Mouse (Mus musculus) mouse trophoblast stem cell (cell line): Measurements from ENCODE around the gene Bcl2a1a.
"Not testable (repeated sequence)": the region's sequence is repeated elsewhere in the genome, so short reads cannot be mapped to it uniquely, and the experiment has no call there.

Experiments
- in situ Hi-C, 2 experiments: fragments of 300-500 bp; cut with MseI, MboI; formaldehyde crosslinking; loops; 2 replicates in 1 of 2; 3 replicates in 1 of 2; pipeline ENCODE4 v1.15.1; 2025

Gene Bcl2a1a

GRCm38 (mm10) chr9:88956670-88957153 lies at the start of gene Bcl2a1a:
Gene Bcl2a1a, plus strand, starts transcription at chr9:88956900.
- in situ Hi-C loops = not testable (repeated sequence)

- in situ Hi-C loops = not testable (repeated sequence)
Observed at GRCm38 (mm10) chr9:88916576-88916975, 40.1 kb upstream of the Bcl2a1a start.

- in situ Hi-C loops = not testable (repeated sequence)
Observed at GRCm38 (mm10) chr9:88938312-88938711, 18.4 kb upstream of the Bcl2a1a start.

DNA sequence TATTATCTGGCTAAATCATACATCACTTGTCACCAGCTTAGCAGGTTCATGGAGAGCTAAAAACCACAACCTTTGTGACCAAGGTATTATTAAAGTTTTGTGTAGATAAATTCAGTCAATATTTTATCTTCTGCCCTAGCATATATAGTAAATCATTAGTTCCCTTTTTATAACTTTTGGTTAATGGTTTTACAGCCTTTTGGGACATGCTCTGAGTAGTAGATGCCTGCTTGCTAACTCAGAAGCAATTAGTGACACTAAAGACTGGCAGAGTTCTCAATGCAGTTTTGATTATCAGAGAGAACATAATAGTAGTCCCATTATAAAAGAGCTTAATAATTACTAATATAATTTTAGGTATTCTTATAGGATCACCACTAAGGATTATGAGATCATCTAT lies 5.2 kb upstream of the Bcl2a1a start:
- in situ Hi-C loops = not testable (repeated sequence)

DNA sequence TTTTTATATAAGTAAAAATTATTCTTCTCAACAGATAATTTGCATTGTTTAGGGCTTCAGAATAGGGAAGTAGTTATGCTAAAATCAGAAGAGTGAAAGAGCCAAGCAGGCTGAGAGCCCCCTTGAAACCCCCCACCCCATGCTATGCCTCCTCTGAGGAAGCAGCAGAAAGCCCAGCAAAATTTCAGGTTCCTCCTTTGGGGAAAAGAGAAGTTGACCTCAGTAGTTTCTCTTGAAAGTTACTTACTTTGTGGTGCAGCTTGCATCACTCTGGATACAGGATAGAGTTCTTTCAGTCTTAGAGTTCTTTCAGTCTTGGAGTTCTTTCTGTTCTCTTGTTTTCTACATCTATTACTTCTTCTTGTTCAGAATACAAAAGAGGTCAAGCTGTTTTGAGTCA lies 3.5 kb upstream of the Bcl2a1a start:
- in situ Hi-C loops = not testable (repeated sequence)

DNA sequence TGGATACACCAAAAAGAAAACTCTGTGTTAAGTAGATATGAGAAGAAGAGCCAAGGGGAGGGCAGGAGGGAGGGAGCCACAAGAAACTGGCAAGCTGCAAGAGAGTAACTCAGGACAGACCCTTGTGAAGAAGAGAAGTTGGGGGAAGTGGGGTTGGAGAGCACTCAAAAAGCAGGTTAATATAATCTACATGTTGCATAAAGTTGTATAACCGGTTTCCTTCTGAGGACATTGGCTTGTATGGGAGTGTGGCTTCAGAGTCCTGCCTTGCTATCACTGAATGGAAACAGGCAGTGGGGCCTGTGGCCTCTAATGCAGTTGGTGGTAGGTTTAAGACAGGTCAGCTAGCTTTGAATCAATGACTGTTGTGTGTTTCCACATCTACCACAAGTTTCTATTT lies 1.5 kb upstream of the Bcl2a1a start:
- in situ Hi-C loops = not testable (repeated sequence)

DNA sequence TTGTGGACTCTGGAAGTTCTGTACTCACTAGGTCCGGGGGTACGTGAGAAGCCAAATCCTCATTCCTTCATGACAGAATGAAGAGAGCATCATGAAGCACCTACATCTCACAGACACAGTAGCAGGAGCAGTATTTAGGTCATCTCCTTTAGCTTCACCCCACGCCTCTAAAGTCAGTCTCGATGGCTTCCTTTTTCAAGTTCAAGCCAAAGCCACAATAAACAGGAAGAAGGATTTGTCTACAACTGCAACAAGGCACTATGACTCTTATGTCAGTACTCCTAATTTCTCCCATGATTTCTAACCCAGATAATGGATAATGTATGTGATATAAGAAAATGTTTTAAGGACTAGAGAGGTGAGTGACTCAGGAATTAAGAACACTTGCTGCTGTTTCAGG lies 665 bp upstream of the Bcl2a1a start:
- in situ Hi-C loops = not testable (repeated sequence)

DNA sequence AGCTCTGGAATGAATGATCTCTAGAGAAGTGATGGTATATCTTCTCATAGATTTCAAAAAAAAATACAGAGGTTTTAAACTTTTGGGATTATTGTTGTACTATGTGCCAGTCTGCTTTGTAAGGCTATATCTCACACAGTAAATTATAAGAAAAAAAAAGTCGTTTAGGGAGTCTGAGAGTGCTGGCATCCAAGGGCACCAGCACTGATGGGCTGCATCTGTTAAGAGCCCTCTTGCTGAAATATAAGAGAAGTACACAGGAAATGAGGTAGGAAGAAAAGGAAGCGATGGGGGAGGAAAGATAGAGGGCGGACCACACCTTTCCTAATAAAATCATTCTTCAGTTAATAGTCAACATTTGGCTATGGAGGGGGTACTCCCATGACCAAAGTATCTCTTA lies 2.2 kb downstream of the Bcl2a1a start:
- in situ Hi-C loops = no loop called here

DNA sequence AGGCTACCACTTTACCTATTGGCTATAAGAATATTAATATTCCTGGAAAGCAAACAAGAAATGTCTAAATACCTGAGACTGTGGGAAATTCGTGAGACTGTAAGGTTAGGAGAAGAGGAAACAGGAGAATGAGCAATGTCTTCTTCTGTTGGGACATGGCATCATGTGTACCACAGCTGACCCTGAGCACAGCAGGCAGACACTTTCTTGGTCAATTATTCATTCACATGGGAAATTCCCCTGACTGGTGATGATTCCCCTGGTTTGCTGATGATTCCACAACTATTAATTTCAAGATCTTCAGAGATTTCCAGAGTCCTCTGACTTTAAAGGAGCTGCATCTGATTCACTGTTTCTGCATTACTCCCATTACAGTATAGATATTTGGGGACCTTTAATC lies 3.3 kb downstream of the Bcl2a1a start:
- in situ Hi-C loops = not testable (repeated sequence)

- in situ Hi-C loops = not testable (repeated sequence)
Observed at GRCm38 (mm10) chr9:88966462-88966861, 9.8 kb downstream of the Bcl2a1a start.

- in situ Hi-C loops = not testable (repeated sequence)
Observed at GRCm38 (mm10) chr9:88969502-88969901, 12.8 kb downstream of the Bcl2a1a start.

GRCm38 (mm10) chr9:88976875-88977274 lies 20.2 kb downstream of the Bcl2a1a start:
- in situ Hi-C loops = not testable (repeated sequence)

DNA sequence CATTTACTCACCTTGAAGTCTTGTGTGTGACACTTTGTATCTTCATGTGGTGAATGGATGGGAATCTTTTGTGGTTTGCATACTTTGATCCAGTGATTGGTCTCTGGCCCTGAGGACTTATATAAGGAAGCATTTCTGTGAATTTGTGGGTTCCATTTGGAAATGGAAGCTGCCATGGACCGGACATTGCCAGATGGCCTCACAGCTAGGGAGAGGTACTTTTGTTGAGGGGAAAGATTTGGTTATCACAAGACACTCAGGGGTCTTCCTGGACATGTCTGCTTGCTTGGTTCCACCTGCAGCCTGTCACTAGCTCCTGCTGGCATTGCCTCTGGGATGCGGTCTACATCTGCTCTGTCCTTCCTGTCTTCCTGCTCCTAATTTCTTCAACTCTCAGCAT lies 23.1 kb downstream of the Bcl2a1a start:
- in situ Hi-C loops = not testable (repeated sequence)

DNA sequence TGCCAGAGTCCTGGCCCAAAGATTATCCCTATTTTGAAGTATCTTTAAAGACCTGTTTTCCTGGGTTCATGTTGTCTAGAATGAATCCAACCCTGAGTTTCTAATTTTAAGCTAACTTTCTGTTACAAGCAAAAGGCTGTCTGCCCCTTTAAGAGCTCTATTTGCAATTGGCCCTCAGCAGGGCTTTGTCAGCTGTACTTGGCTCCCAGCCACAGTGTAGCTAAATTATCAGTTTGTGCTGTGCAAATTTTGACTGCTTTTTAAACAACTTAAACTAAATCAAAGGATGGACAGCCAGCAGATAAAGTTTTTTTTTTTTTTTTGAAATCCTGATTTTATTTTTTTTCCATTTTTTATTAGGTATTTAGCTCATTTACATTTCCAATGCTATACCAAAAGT lies 44.8 kb downstream of the Bcl2a1a start:
- in situ Hi-C loops = not testable (repeated sequence)
